Mouse (Mus musculus) liver, adult 2 months (tissue): ENCODE data around the gene Gm36176. TPM values are rescaled to one million over a fixed set of nuclear protein-coding genes. Genes with fewer than 3 reads are reported as not detected.

Experiments used
- DNase-seq: peaks from one replicate; pipeline ENCODE4 v3.0.0-alpha.2; 2011; ENCODE audit warnings: low read depth, low spot score; ENCODE audit errors: extremely low read depth
- H3K27ac ChIP-seq: fragments of 200-500 bp; replicated peaks from 2 replicates; pipeline ENCODE4 v1.5.1; 2012; ENCODE audit warnings: low read depth, mild to moderate bottlenecking, control low read depth, inconsistent platforms, low read length; ENCODE audit not compliant: insufficient read depth
- H3K27me3 ChIP-seq: fragments of 200-500 bp; 2 replicates; pipeline ENCODE4 v1.6.1; 2012; ENCODE audit warnings: mild to moderate bottlenecking, moderate library complexity, low read length, inconsistent platforms; ENCODE audit not compliant: control insufficient read depth, insufficient read depth
- H3K36me3 ChIP-seq: fragments of 200-500 bp; 2 replicates; pipeline ENCODE4 v1.6.1; 2012; ENCODE audit warnings: low read length, inconsistent platforms; ENCODE audit not compliant: control insufficient read depth, insufficient read depth
- H3K4me1 ChIP-seq: fragments of 200-500 bp; 2 replicates; pipeline ENCODE4 v1.6.1; 2011; ENCODE audit warnings: low read length; ENCODE audit not compliant: control insufficient read depth, insufficient read depth
- H3K4me3 ChIP-seq: fragments of 200-500 bp; 2 replicates; pipeline ENCODE4 v1.5.1; 2011; ENCODE audit warnings: low read depth, mild to moderate bottlenecking, control low read depth, low read length, moderate library complexity; ENCODE audit not compliant: insufficient read depth
- H3K79me2 ChIP-seq: fragments of 200-500 bp; 2 replicates; pipeline ENCODE4 v1.6.1; 2012; ENCODE audit warnings: inconsistent platforms, mild to moderate bottlenecking, low read length, moderate library complexity; ENCODE audit not compliant: control insufficient read depth, insufficient read depth
- H3K9ac ChIP-seq: fragments of 200-500 bp; 2 replicates; pipeline ENCODE4 v1.6.1; 2012; ENCODE audit warnings: low read depth, mild to moderate bottlenecking, control low read depth, inconsistent platforms, low read length
- CTCF ChIP-seq: fragments of 200-500 bp; IDR thresholded peaks from 2 replicates; pipeline ENCODE4 v1.5.1; 2011; ENCODE audit warnings: low read depth, low read length, control low read depth
- POLR2A ChIP-seq: fragments of 200-500 bp; IDR thresholded peaks from 2 replicates; pipeline ENCODE4 v1.6.1; 2011; ENCODE audit warnings: low read length, control low read depth; ENCODE audit not compliant: insufficient read depth; ENCODE audit errors: extremely low read depth
- WGBS: fragments of 180-500 bp; shearing (Covaris S2); methylation state at CpG from one replicate; pipeline ENCODE4 v1.1.7; 2018; 5-methylcytosine and 5-hydroxymethylcytosine counted together
- polyA plus RNA-seq: library from polyadenylated mRNA; depleted of rRNA; stranded (reverse); fragments of >200 nt; gene quantifications from 2 replicates; pipeline ENCODE4 v1.2.3, GENCODE M21; 2012; rRNA removed
- total RNA-seq: library from RNA; depleted of rRNA; stranded (reverse); fragments of >200 nt; gene quantifications from 2 replicates; pipeline ENCODE4 v1.2.3, GENCODE M21; 2014; rRNA removed

Gm36176 gene
- total and polyA plus RNA-seq, 2 experiments = not detected

- H3K4me3 ChIP-seq = no peak overlapping the region
- no peaks in the 10 kb centered on the region for H3K36me3 ChIP-seq
- H3K79me2 ChIP-seq = no peaks in the 10 kb centered on the region
- TF ChIP-seq POLR2A (no peak), CTCF (no peak)
- no peak overlapping the region for H3K27ac ChIP-seq
- no peak for DNase-seq
- 61% methylated on average over 12 of the region's 12 CpGs for WGBS
- H3K27me3 ChIP-seq = no peaks in the 10 kb centered on the region
- no peak overlapping the region for H3K9ac ChIP-seq
- no peaks in the 10 kb centered on the region for H3K4me1 ChIP-seq
These were observed 39.6 kb downstream of the Gm36176 start for GRCm38 (mm10) chr10:77886007-77886747.

GRCm38 (mm10) chr10:77890987-77891565 lies 44.5 kb downstream of the Gm36176 start:
- H3K36me3 ChIP-seq = no peaks in the 10 kb centered on the region
- no peak for TF ChIP-seq CTCF
- no peak for TF ChIP-seq POLR2A
- WGBS = 77% methylated on average over 8 of the region's 8 CpGs
- no peaks in the 10 kb centered on the region for H3K27me3 ChIP-seq
- no peaks in the 10 kb centered on the region for H3K4me1 ChIP-seq
- no peaks in the 10 kb centered on the region for H3K79me2 ChIP-seq
- H3K4me3 ChIP-seq = no peak overlapping the region
- no peak for DNase-seq
- no peak overlapping the region for H3K27ac ChIP-seq
- H3K9ac ChIP-seq = no peak overlapping the region

GRCm38 (mm10) chr10:77895562-77895961 lies 49.0 kb downstream of the Gm36176 start:
- Histone ChIP-seq H3K9ac (no peak overlapping the region), H3K36me3 (no peaks in the 10 kb centered on the region), H3K4me1 (peaks cover 14% of the 10 kb centered on the region), H3K4me3 (no peak overlapping the region), H3K79me2 (no peaks in the 10 kb centered on the region), H3K27me3 (no peaks in the 10 kb centered on the region), H3K27ac (no peak overlapping the region)
- TF ChIP-seq POLR2A = no peak
- no peak for TF ChIP-seq CTCF
- no peak for DNase-seq
- 92% methylated on average over 5 of the region's 5 CpGs for WGBS

Other genes starting within 250 kb of the Gm36176 start
Only the 30 nearest of the 33 such genes appear.
- gene Tspear, start 160.2 kb upstream of the Gm36176 start, total RNA-seq = 0.07 and 0.09 TPM in 2 replicates
- gene Tspear, start 160.2 kb upstream of the Gm36176 start, polyA plus RNA-seq = 0.12 and 0.50 TPM in 2 replicates
- not detected in 2 replicates for gene Gm19402, start 156.0 kb upstream of the Gm36176 start, total RNA-seq
- not detected in 2 replicates for gene Gm19402, start 156.0 kb upstream of the Gm36176 start, polyA plus RNA-seq
- not detected in 2 replicates for gene Gm9508, start 149.6 kb upstream of the Gm36176 start, total RNA-seq
- not detected in 2 replicates for gene Gm9508, start 149.6 kb upstream of the Gm36176 start, polyA plus RNA-seq
- not detected in 2 replicates for gene Gm10272, start 140.2 kb upstream of the Gm36176 start, total RNA-seq
- not detected in 2 replicates for gene Gm10272, start 140.2 kb upstream of the Gm36176 start, polyA plus RNA-seq
- not detected in 2 replicates for gene Gm10024, start 135.3 kb upstream of the Gm36176 start, total RNA-seq
- not detected in 2 replicates for gene Gm10024, start 135.3 kb upstream of the Gm36176 start, polyA plus RNA-seq
- not detected in 2 replicates for gene Gm10142, start 131.0 kb upstream of the Gm36176 start, total RNA-seq
- gene Gm10142, start 131.0 kb upstream of the Gm36176 start, polyA plus RNA-seq = not detected in 2 replicates
- gene Krtap12-1, start 126.2 kb upstream of the Gm36176 start, total RNA-seq = not detected in 2 replicates
- gene Krtap12-1, start 126.2 kb upstream of the Gm36176 start, polyA plus RNA-seq = not detected in 2 replicates
- not detected in 2 replicates for gene Gm10100, start 120.3 kb upstream of the Gm36176 start, total RNA-seq
- not detected in 2 replicates for gene Gm10100, start 120.3 kb upstream of the Gm36176 start, polyA plus RNA-seq
- gene Gm18596, start 104.2 kb upstream of the Gm36176 start, total RNA-seq = not detected in 2 replicates
- not detected in 2 replicates for gene Gm18596, start 104.2 kb upstream of the Gm36176 start, polyA plus RNA-seq
- not detected in 2 replicates for gene Gm9736, start 95.4 kb upstream of the Gm36176 start, total RNA-seq
- gene Gm9736, start 95.4 kb upstream of the Gm36176 start, polyA plus RNA-seq = not detected in 2 replicates
- gene Gm3233, start 87.1 kb upstream of the Gm36176 start, total RNA-seq = not detected in 2 replicates
- gene Gm3233, start 87.1 kb upstream of the Gm36176 start, polyA plus RNA-seq = not detected in 2 replicates
- gene Gm3238, start 75.5 kb upstream of the Gm36176 start, total RNA-seq = not detected in 2 replicates
- gene Gm3238, start 75.5 kb upstream of the Gm36176 start, polyA plus RNA-seq = not detected in 2 replicates
- not detected in 2 replicates for gene Gm7138, start 69.9 kb upstream of the Gm36176 start, total RNA-seq
- not detected in 2 replicates for gene Gm7138, start 69.9 kb upstream of the Gm36176 start, polyA plus RNA-seq
- not detected in 2 replicates for gene Gm3250, start 64.3 kb upstream of the Gm36176 start, total RNA-seq
- gene Gm3250, start 64.3 kb upstream of the Gm36176 start, polyA plus RNA-seq = not detected in 2 replicates
- not detected in 2 replicates for gene Gm7137, start 58.6 kb upstream of the Gm36176 start, total RNA-seq
- gene Gm7137, start 58.6 kb upstream of the Gm36176 start, polyA plus RNA-seq = not detected in 2 replicates
- gene Gm9639, start 51.7 kb upstream of the Gm36176 start, total RNA-seq = not detected in 2 replicates
- not detected in 2 replicates for gene Gm9639, start 51.7 kb upstream of the Gm36176 start, polyA plus RNA-seq
- gene Gm19668, start 47.7 kb upstream of the Gm36176 start, total RNA-seq = not detected in 2 replicates
- gene Gm19668, start 47.7 kb upstream of the Gm36176 start, polyA plus RNA-seq = not detected in 2 replicates
- gene Gm9507, start 35.0 kb upstream of the Gm36176 start, total RNA-seq = not detected in 2 replicates
- gene Gm9507, start 35.0 kb upstream of the Gm36176 start, polyA plus RNA-seq = not detected in 2 replicates
- not detected in 2 replicates for gene Gm2696, start 32.1 kb upstream of the Gm36176 start, total RNA-seq
- not detected in 2 replicates for gene Gm2696, start 32.1 kb upstream of the Gm36176 start, polyA plus RNA-seq
- gene Krtap10-4, start 19.7 kb upstream of the Gm36176 start, total RNA-seq = not detected in 2 replicates
- gene Krtap10-4, start 19.7 kb upstream of the Gm36176 start, polyA plus RNA-seq = not detected in 2 replicates
- not detected in 2 replicates for gene Krtap10-10, start 10.9 kb upstream of the Gm36176 start, total RNA-seq
- gene Krtap10-10, start 10.9 kb upstream of the Gm36176 start, polyA plus RNA-seq = not detected in 2 replicates
- not detected in 2 replicates for gene Gm10318, start 6.1 kb downstream of the Gm36176 start, total RNA-seq
- not detected in 2 replicates for gene Gm10318, start 6.1 kb downstream of the Gm36176 start, polyA plus RNA-seq
- gene Gm3285, start 15.2 kb downstream of the Gm36176 start, total RNA-seq = not detected in 2 replicates
- gene Gm3285, start 15.2 kb downstream of the Gm36176 start, polyA plus RNA-seq = not detected in 2 replicates
- gene Lrrc3, start 55.7 kb downstream of the Gm36176 start, total RNA-seq = 20.9 and 26.7 TPM in 2 replicates
- gene Lrrc3, start 55.7 kb downstream of the Gm36176 start, polyA plus RNA-seq = 57.0 and 64.1 TPM in 2 replicates
- gene Trpm2, start 123.8 kb downstream of the Gm36176 start, total RNA-seq = 3.1 and 4.1 TPM in 2 replicates
- 2.1 and 3.3 TPM in 2 replicates for gene Trpm2, start 123.8 kb downstream of the Gm36176 start, polyA plus RNA-seq
- gene 1810043G02Rik, start 131.7 kb downstream of the Gm36176 start, total RNA-seq = 5.9 and 8.0 TPM in 2 replicates
- gene 1810043G02Rik, start 131.7 kb downstream of the Gm36176 start, polyA plus RNA-seq = 13.2 and 13.7 TPM in 2 replicates
- 17.5 and 21.1 TPM in 2 replicates for gene Pfkl, start 163.3 kb downstream of the Gm36176 start, total RNA-seq
- gene Pfkl, start 163.3 kb downstream of the Gm36176 start, polyA plus RNA-seq = 38.6 and 46.0 TPM in 2 replicates
- not detected in 2 replicates for gene Dnmt3l, start 195.1 kb downstream of the Gm36176 start, total RNA-seq
- gene Dnmt3l, start 195.1 kb downstream of the Gm36176 start, polyA plus RNA-seq = not detected in 2 replicates
- not detected in 2 replicates for gene Aire, start 196.8 kb downstream of the Gm36176 start, total RNA-seq
- not detected in 2 replicates for gene Aire, start 196.8 kb downstream of the Gm36176 start, polyA plus RNA-seq
- 0.55 and 0.81 TPM in 2 replicates for gene Icosl, start 222.5 kb downstream of the Gm36176 start, total RNA-seq
- 0.32 and 0.95 TPM in 2 replicates for gene Icosl, start 222.5 kb downstream of the Gm36176 start, polyA plus RNA-seq